Mouse (Mus musculus): ENCODE results near the gene Sbk1. TPM values are rescaled to one million over a fixed set of nuclear protein-coding genes. Genes with fewer than 3 reads are reported as not detected.

The Sbk1 gene
- polyA plus RNA-seq, 1 experiment from 2014 or later = 36.3 TPM

- Histone ChIP-seq H3K4me2 (ENCODE audit: low read depth, low read length) (peak overlapping the region; percentile 74), H3K9ac (ENCODE audit: low read depth, low read length) (peak overlapping the region; percentile 93), H3K4me1 (ENCODE audit: control insufficient read depth, insufficient read depth, low read length) (peaks cover 25% of the 10 kb centered on the region), H3K4me3 (ENCODE audit: low read depth, low read length) (peak overlapping the region; percentile 75), H3K36me3 (ENCODE audit: control insufficient read depth, insufficient read depth, low read length) (peaks cover 17% of the 10 kb centered on the region; the same call in 1 of the 2 replicates), H3K27ac (replicated peaks; ENCODE audit: low read depth, low read length) (peak overlapping the region; percentile 95; the same call in 1 of the 2 replicates), H3K27me3 (replicated peaks; ENCODE audit: control insufficient read depth, insufficient read depth, low read length) (no peaks in the 10 kb centered on the region), H3K9me3 (ENCODE audit: control insufficient read depth, low read length) (no peaks in the 10 kb centered on the region)
- ATAC-seq (ENCODE audit: low read depth) (no peak), DNase-seq (ENCODE audit: low spot score) (no peak)
- WGBS = 4% methylated on average over 11 of the region's 11 CpGs
Observed at GRCm38 (mm10) chr7:126273351-126274042, 1.1 kb downstream of the Sbk1 start.

DNA sequence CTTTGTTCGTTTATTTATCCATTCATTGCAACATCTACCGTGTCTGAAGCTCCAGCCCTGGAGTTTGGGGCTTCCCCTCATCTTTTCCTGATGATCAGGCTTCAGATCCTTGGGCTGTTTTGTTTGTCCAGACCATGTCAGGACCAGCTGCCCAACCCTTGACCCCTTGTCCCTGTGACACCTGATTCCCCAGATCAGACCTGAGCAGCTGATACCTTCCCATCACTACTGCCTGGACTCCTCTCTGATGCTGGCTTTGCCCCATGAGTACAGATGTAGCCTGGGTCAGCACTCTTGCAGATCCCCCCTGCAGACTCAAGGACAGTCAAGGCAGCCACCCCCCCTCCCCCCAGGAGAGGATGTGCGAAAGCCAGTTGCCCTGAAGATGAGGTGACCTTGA, 1.7 kb downstream of the Sbk1 start:
- H3K4me1 ChIP-seq (ENCODE audit: control insufficient read depth, insufficient read depth, low read length) = peaks cover 25% of the 10 kb centered on the region
- H3K27ac ChIP-seq (replicated peaks; ENCODE audit: low read depth, low read length) = no peak overlapping the region
- no peaks in the 10 kb centered on the region for H3K9me3 ChIP-seq (ENCODE audit: control insufficient read depth, low read length)
- no peaks in the 10 kb centered on the region for H3K27me3 ChIP-seq (replicated peaks; ENCODE audit: control insufficient read depth, insufficient read depth, low read length)
- DNase-seq (ENCODE audit: low spot score) (no peak), ATAC-seq (ENCODE audit: low read depth) (no peak)
- peak overlapping the region; percentile 75 for H3K4me3 ChIP-seq (ENCODE audit: low read depth, low read length)
- whole genome bisulfite sequencing = 8% methylated on average over 3 of the region's 3 CpGs
- H3K4me2 ChIP-seq (ENCODE audit: low read depth, low read length) = peak overlapping the region; percentile 74
- peaks cover 17% of the 10 kb centered on the region; the same call in 1 of the 2 replicates for H3K36me3 ChIP-seq (ENCODE audit: control insufficient read depth, insufficient read depth, low read length)
- peak overlapping the region; percentile 93 for H3K9ac ChIP-seq (ENCODE audit: low read depth, low read length)

DNA sequence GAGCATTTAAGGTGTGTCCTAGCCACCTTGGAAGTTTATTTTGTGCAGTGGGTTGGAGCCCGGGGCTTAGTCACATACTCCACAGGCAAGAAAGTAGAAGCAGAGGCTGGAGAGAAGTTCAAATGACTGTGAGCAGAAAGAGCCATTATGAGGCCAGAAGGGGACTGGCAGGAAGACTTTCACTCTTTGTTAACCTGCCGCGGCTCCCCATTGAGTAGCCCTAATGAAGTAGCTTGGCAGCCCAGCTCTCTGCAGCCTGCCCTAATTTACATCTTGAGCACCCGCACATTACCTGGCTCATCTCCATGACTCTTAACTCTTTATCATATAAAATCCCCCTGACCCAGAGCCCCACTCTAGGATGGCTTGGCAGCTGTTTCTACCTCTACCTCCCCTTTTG, 2.2 kb downstream of the Sbk1 start:
- WGBS = 15% methylated on average over 4 of the region's 4 CpGs
- Histone ChIP-seq H3K9me3 (ENCODE audit: control insufficient read depth, low read length) (no peaks in the 10 kb centered on the region), H3K27ac (replicated peaks; ENCODE audit: low read depth, low read length) (no peak overlapping the region), H3K27me3 (replicated peaks; ENCODE audit: control insufficient read depth, insufficient read depth, low read length) (no peaks in the 10 kb centered on the region), H3K4me1 (ENCODE audit: control insufficient read depth, insufficient read depth, low read length) (peaks cover 25% of the 10 kb centered on the region), H3K36me3 (ENCODE audit: control insufficient read depth, insufficient read depth, low read length) (peaks cover 17% of the 10 kb centered on the region; the same call in 1 of the 2 replicates), H3K9ac (ENCODE audit: low read depth, low read length) (peak overlapping the region; percentile 93), H3K4me2 (ENCODE audit: low read depth, low read length) (peak overlapping the region; percentile 74), H3K4me3 (ENCODE audit: low read depth, low read length) (peak overlapping the region; percentile 75)
- DNase-seq (ENCODE audit: low spot score) = no peak
- ATAC-seq (ENCODE audit: low read depth) = no peak

- no peak for DNase-seq (ENCODE audit: low spot score)
- Histone ChIP-seq H3K27ac (replicated peaks; ENCODE audit: low read depth, low read length) (no peak overlapping the region), H3K9ac (ENCODE audit: low read depth, low read length) (peak overlapping the region; percentile 93; the same call in 1 of the 2 replicates), H3K36me3 (ENCODE audit: control insufficient read depth, insufficient read depth, low read length) (peaks cover 17% of the 10 kb centered on the region; the same call in 1 of the 2 replicates), H3K4me2 (ENCODE audit: low read depth, low read length) (peak overlapping the region; percentile 74; the same call in 1 of the 2 replicates), H3K4me3 (ENCODE audit: low read depth, low read length) (no peak overlapping the region), H3K4me1 (ENCODE audit: control insufficient read depth, insufficient read depth, low read length) (peaks cover 25% of the 10 kb centered on the region), H3K9me3 (ENCODE audit: control insufficient read depth, low read length) (no peaks in the 10 kb centered on the region), H3K27me3 (replicated peaks; ENCODE audit: control insufficient read depth, insufficient read depth, low read length) (no peaks in the 10 kb centered on the region)
- WGBS = 86% methylated on average over 5 of the region's 5 CpGs
- no peak for ATAC-seq (ENCODE audit: low read depth)
Observed at GRCm38 (mm10) chr7:126275711-126276110, 3.3 kb downstream of the Sbk1 start.

GRCm38 (mm10) chr7:126276297-126276696, 3.9 kb downstream of the Sbk1 start:
- Histone ChIP-seq H3K9me3 (ENCODE audit: control insufficient read depth, low read length) (no peaks in the 10 kb centered on the region), H3K9ac (ENCODE audit: low read depth, low read length) (peak overlapping the region; percentile 34), H3K4me1 (ENCODE audit: control insufficient read depth, insufficient read depth, low read length) (peaks cover 21% of the 10 kb centered on the region), H3K27ac (replicated peaks; ENCODE audit: low read depth, low read length) (no peak overlapping the region), H3K4me3 (ENCODE audit: low read depth, low read length) (no peak overlapping the region), H3K27me3 (replicated peaks; ENCODE audit: control insufficient read depth, insufficient read depth, low read length) (no peaks in the 10 kb centered on the region), H3K36me3 (ENCODE audit: control insufficient read depth, insufficient read depth, low read length) (peaks cover 22% of the 10 kb centered on the region; the same call in 1 of the 2 replicates), H3K4me2 (ENCODE audit: low read depth, low read length) (0 out of 2 replicates have a peak overlapping the region, but pooled peaks have one; percentile 74)
- ATAC-seq (ENCODE audit: low read depth) = no peak
- no peak for DNase-seq (ENCODE audit: low spot score)
- 55% methylated on average over 6 of the region's 6 CpGs for WGBS

- Histone ChIP-seq H3K4me1 (ENCODE audit: control insufficient read depth, insufficient read depth, low read length) (peaks cover 18% of the 10 kb centered on the region), H3K4me2 (ENCODE audit: low read depth, low read length) (no peak overlapping the region), H3K4me3 (ENCODE audit: low read depth, low read length) (no peak overlapping the region), H3K9ac (ENCODE audit: low read depth, low read length) (no peak overlapping the region), H3K36me3 (ENCODE audit: control insufficient read depth, insufficient read depth, low read length) (peaks cover 33% of the 10 kb centered on the region; the same call in 1 of the 2 replicates), H3K27ac (replicated peaks; ENCODE audit: low read depth, low read length) (no peak overlapping the region), H3K27me3 (replicated peaks; ENCODE audit: control insufficient read depth, insufficient read depth, low read length) (no peaks in the 10 kb centered on the region), H3K9me3 (ENCODE audit: control insufficient read depth, low read length) (no peaks in the 10 kb centered on the region)
- ATAC-seq (ENCODE audit: low read depth) (no peak), DNase-seq (ENCODE audit: low spot score) (no peak)
- 66% methylated on average over 22 of the region's 22 CpGs for WGBS
Observed at GRCm38 (mm10) chr7:126277536-126278295, 5.3 kb downstream of the Sbk1 start.

DNA sequence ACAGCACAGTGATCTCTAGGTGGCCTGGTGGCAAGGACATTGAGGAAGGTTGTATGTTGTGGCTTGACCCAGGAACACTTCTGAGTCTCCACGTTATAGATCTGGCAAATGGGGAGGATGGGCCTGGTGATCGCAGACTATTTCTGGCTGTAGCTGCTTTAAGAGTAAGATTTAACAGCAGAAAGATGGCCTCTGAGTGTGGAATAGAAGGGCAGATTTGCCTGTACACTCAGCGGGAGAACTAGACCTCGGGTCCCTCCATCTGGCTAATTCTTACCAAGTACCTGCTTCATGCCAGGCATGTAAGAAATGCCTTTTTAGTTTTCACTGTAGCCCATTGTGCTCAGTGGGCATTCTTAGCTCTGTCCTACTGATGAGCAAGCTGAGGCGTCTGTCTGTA, 6.4 kb downstream of the Sbk1 start:
- H3K9ac ChIP-seq (ENCODE audit: low read depth, low read length) = no peak overlapping the region
- ATAC-seq (ENCODE audit: low read depth) (no peak), DNase-seq (ENCODE audit: low spot score) (no peak)
- 85% methylated on average over 5 of the region's 5 CpGs for WGBS
- no peak overlapping the region for H3K4me3 ChIP-seq (ENCODE audit: low read depth, low read length)
- H3K4me2 ChIP-seq (ENCODE audit: low read depth, low read length) = no peak overlapping the region
- peaks cover 41% of the 10 kb centered on the region for H3K36me3 ChIP-seq (ENCODE audit: control insufficient read depth, insufficient read depth, low read length)
- H3K27ac ChIP-seq (replicated peaks; ENCODE audit: low read depth, low read length) = no peak overlapping the region
- no peaks in the 10 kb centered on the region for H3K27me3 ChIP-seq (replicated peaks; ENCODE audit: control insufficient read depth, insufficient read depth, low read length)
- H3K9me3 ChIP-seq (ENCODE audit: control insufficient read depth, low read length) = no peaks in the 10 kb centered on the region
- H3K4me1 ChIP-seq (ENCODE audit: control insufficient read depth, insufficient read depth, low read length) = peaks cover 18% of the 10 kb centered on the region

- H3K9me3 ChIP-seq (ENCODE audit: control insufficient read depth, low read length) = no peaks in the 10 kb centered on the region
- H3K4me3 ChIP-seq (ENCODE audit: low read depth, low read length) = no peak overlapping the region
- H3K9ac ChIP-seq (ENCODE audit: low read depth, low read length) = no peak overlapping the region
- H3K4me2 ChIP-seq (ENCODE audit: low read depth, low read length) = no peak overlapping the region
- WGBS = 80% methylated on average over 8 of the region's 8 CpGs
- H3K36me3 ChIP-seq (ENCODE audit: control insufficient read depth, insufficient read depth, low read length) = peaks cover 47% of the 10 kb centered on the region
- DNase-seq (ENCODE audit: low spot score) (no peak), ATAC-seq (ENCODE audit: low read depth) (no peak)
- H3K27me3 ChIP-seq (replicated peaks; ENCODE audit: control insufficient read depth, insufficient read depth, low read length) = no peaks in the 10 kb centered on the region
- peaks cover 8% of the 10 kb centered on the region for H3K4me1 ChIP-seq (ENCODE audit: control insufficient read depth, insufficient read depth, low read length)
- no peak overlapping the region for H3K27ac ChIP-seq (replicated peaks; ENCODE audit: low read depth, low read length)
Observed at GRCm38 (mm10) chr7:126279774-126280482, 7.5 kb downstream of the Sbk1 start.
